Mouse (Mus musculus) gastrocnemius, postnatal 25 days (tissue): ENCODE data around the gene Dlg5. TPM values are rescaled to one million over a fixed set of nuclear protein-coding genes. Genes with fewer than 3 reads are reported as not detected.

Source experiments
- DNase-seq: peaks from one replicate; pipeline ENCODE4 v3.0.0; 2022
- total RNA-seq, 2 experiments: library from RNA; stranded (reverse); gene quantifications; 1 replicate in 1 of 2; 2 replicates in 1 of 2; pipeline ENCODE4 v1.2.3; 2021

Dlg5 gene
- total RNA-seq, 2 experiments from 2014 or later = 6.7 to 7.0 TPM

- no peak for DNase-seq
These were observed 55.6 kb downstream of the Dlg5 start for GRCm38 (mm10) chr14:24190131-24190530.

- DNase-seq = no peak
These were observed 56.1 kb downstream of the Dlg5 start for GRCm38 (mm10) chr14:24189598-24189997.

GRCm38 (mm10) chr14:24185514-24185913, 60.2 kb downstream of the Dlg5 start:
- no peak for DNase-seq

- DNase-seq = no peak
These were observed 62.8 kb downstream of the Dlg5 start for GRCm38 (mm10) chr14:24182955-24183354.

- peak; percentile 31 for DNase-seq
These were observed 63.8 kb downstream of the Dlg5 start for GRCm38 (mm10) chr14:24181811-24182506.

GRCm38 (mm10) chr14:24179466-24179991, 66.2 kb downstream of the Dlg5 start:
- no peak for DNase-seq

- no peak for DNase-seq
These were observed 69.1 kb downstream of the Dlg5 start for GRCm38 (mm10) chr14:24176609-24177008.

GRCm38 (mm10) chr14:24173326-24173725, 72.4 kb downstream of the Dlg5 start:
- no peak for DNase-seq

GRCm38 (mm10) chr14:24171639-24172311, 73.9 kb downstream of the Dlg5 start:
- DNase-seq = no peak

- DNase-seq = no peak
These were observed 79.7 kb downstream of the Dlg5 start for GRCm38 (mm10) chr14:24166046-24166445.

GRCm38 (mm10) chr14:24164721-24165367, 80.9 kb downstream of the Dlg5 start:
- no peak for DNase-seq

- DNase-seq = no peak
These were observed 82.9 kb downstream of the Dlg5 start for GRCm38 (mm10) chr14:24162856-24163255.

- DNase-seq = no peak
These were observed 96.8 kb downstream of the Dlg5 start for GRCm38 (mm10) chr14:24148892-24149291.

GRCm38 (mm10) chr14:24144821-24145220, 100.9 kb downstream of the Dlg5 start:
- DNase-seq = no peak

GRCm38 (mm10) chr14:24144421-24144820, 101.3 kb downstream of the Dlg5 start:
- no peak for DNase-seq

- no peak for DNase-seq
These were observed 102.7 kb downstream of the Dlg5 start for GRCm38 (mm10) chr14:24142926-24143430.

- DNase-seq = no peak
These were observed 104.0 kb downstream of the Dlg5 start for GRCm38 (mm10) chr14:24141727-24142126.

- no peak for DNase-seq
These were observed 105.4 kb downstream of the Dlg5 start for GRCm38 (mm10) chr14:24140297-24140812.

GRCm38 (mm10) chr14:24136908-24137307, 108.8 kb downstream of the Dlg5 start:
- no peak for DNase-seq

GRCm38 (mm10) chr14:24134623-24135290, 111.0 kb downstream of the Dlg5 start:
- DNase-seq = no peak

GRCm38 (mm10) chr14:24133801-24134200, 111.9 kb downstream of the Dlg5 start:
- DNase-seq = no peak

GRCm38 (mm10) chr14:24132092-24132491, 113.6 kb downstream of the Dlg5 start:
- DNase-seq = no peak
